Mouse (Mus musculus) embryonic fibroblast, embryonic 13.5 days (primary cell): ENCODE measurements around the gene Cdc26. TPM values are rescaled to one million over a fixed set of nuclear protein-coding genes. Genes with fewer than 3 reads are reported as not detected.

Experiments used
- H3K27ac ChIP-seq: 2 replicates; pipeline ENCODE4 v1.5.1; 2012; ENCODE audit warnings: low read length, control low read depth, inconsistent platforms; ENCODE audit not compliant: insufficient read depth
- H3K4me1 ChIP-seq: 2 replicates; pipeline ENCODE4 v1.6.1; 2011; ENCODE audit warnings: low read length; ENCODE audit not compliant: control insufficient read depth, insufficient read depth
- H3K4me3 ChIP-seq: 2 replicates; pipeline ENCODE4 v1.5.1; 2011; ENCODE audit warnings: mild to moderate bottlenecking, control low read depth, low read length; ENCODE audit not compliant: insufficient read depth
- CTCF ChIP-seq: IDR thresholded peaks from 2 replicates; pipeline ENCODE4 v1.5.1; 2011; ENCODE audit warnings: mild to moderate bottlenecking, control low read depth, low read length, moderate library complexity, borderline replicate concordance; ENCODE audit not compliant: insufficient read depth
- POLR2A ChIP-seq: IDR thresholded peaks from 2 replicates; pipeline ENCODE4 v1.6.1; 2011; ENCODE audit warnings: low read depth, mild to moderate bottlenecking, control low read depth, low read length, moderate library complexity
- polyA plus RNA-seq: library from polyadenylated mRNA; stranded (reverse); fragments of >200 nt; gene quantifications from 2 replicates; pipeline ENCODE4 v1.2.4, GENCODE M21; 2011; ENCODE audit warnings: low read depth; ENCODE audit not compliant: missing spikeins, insufficient read length

Cdc26 gene
- polyA plus RNA-seq: 61.3 and 94.3 TPM in 2 replicates

GRCm38 (mm10) chr4:62408601-62409282 lies at the start of gene Cdc26, which contains the start of gene Prpf4:
Cdc26 (minus strand) TSS chr4:62408642.
Prpf4 (plus strand) TSS chr4:62408797.
- Histone ChIP-seq H3K4me1 (no peaks in the 10 kb centered on the region), H3K27ac (peak within 1 kb of the TSS; percentile 94), H3K4me3 (peak within 1 kb of the TSS; percentile 90)
- peak; percentile 75 for TF ChIP-seq POLR2A
- TF ChIP-seq CTCF: no peak

GRCm38 (mm10) chr4:62454995-62455394 lies 46.6 kb upstream of the Cdc26 start:
- no peak for TF ChIP-seq POLR2A
- TF ChIP-seq CTCF: peak; percentile 4; the same call in 1 of the 2 replicates
- H3K4me3 ChIP-seq: no peak overlapping the region
- no peaks in the 10 kb centered on the region for H3K4me1 ChIP-seq
- no peak overlapping the region for H3K27ac ChIP-seq

DNA sequence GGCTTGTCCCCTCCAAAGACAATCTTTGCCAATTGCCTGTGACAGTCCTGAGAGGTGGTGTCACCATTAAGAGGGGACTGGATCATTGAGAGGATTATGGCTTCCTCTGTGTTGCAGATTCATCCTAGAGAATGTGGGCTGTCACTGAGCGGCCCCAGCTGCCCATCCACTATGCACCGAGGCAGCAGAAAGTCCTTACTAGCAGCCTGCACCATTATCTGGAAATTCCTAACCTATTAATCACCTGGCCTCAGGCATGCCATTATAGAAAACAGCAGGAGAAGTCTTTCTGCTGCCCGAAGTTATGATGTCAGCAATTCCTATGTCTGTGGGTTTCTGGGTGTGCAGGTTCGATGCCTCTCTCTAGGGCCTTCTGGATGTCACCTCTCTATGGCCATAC lies 32.5 kb upstream of the Cdc26 start:
- peaks cover 3% of the 10 kb centered on the region for H3K4me1 ChIP-seq
- TF ChIP-seq CTCF (no peak), POLR2A (no peak)
- no peak overlapping the region for H3K4me3 ChIP-seq
- H3K27ac ChIP-seq: no peak overlapping the region

- H3K4me1 ChIP-seq: peaks cover 3% of the 10 kb centered on the region
- TF ChIP-seq POLR2A: no peak
- TF ChIP-seq CTCF: no peak
These were observed 32.1 kb upstream of the Cdc26 start for GRCm38 (mm10) chr4:62440544-62440943.

DNA sequence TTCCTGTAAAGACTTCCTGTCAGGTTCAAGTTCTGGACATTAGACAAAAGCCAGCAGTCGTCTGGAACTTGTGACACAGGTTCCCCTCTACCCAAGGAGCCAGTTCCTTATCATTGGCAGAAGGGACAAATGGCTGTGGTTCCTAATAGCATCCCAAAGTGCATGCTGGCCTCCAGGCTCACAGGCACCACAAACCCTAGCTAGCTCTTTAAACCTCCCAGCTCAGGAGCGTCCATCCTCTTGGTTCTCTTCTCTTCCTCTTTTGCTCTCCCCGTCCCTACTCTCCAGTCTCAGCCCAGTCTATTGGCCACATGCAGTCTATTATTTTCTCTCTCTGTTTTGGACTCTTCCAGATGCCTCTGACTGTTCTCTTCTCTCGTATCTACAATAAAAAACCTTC lies 31.4 kb upstream of the Cdc26 start:
- H3K4me1 ChIP-seq: peaks cover 3% of the 10 kb centered on the region
- TF ChIP-seq CTCF (no peak), POLR2A (no peak)
- no peak overlapping the region for H3K27ac ChIP-seq
- H3K4me3 ChIP-seq: no peak overlapping the region

More at GRCm38 (mm10) chr4:62440544-62440943, 32.1 kb upstream of the Cdc26 start:
- Histone ChIP-seq H3K4me3 (no peak overlapping the region), H3K27ac (no peak overlapping the region)

- peaks cover 3% of the 10 kb centered on the region for H3K4me1 ChIP-seq
These were observed 29.4 kb upstream of the Cdc26 start for GRCm38 (mm10) chr4:62437871-62438270.

DNA sequence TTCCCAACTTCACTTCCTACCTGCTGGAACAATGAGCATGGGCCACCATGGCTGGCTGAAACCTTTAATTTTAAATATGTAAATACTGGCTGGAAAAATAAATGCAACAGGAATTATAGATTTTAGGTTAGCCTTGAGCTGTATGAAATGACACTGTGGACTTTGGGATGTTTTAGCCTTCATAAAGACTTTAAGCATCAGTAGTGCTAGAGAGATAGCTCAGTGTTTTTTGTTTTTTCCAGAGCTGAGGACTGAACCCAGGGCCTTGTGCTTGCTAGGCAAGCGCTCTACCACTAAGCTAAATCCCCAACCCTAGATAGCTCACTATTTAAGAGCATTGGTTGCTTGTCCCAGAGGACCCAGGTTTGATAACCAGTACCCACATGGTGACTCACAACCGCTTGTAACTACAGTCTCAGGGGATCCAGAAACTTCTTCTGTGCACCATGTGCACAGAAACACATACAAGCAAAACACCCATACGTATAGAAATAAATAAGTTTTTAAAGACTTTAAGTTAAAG lies 28.9 kb upstream of the Cdc26 start:
- Histone ChIP-seq H3K4me1 (peaks cover 3% of the 10 kb centered on the region), H3K27ac (no peak overlapping the region), H3K4me3 (no peak overlapping the region)
- TF ChIP-seq CTCF (no peak), POLR2A (no peak)

More at GRCm38 (mm10) chr4:62437871-62438270, 29.4 kb upstream of the Cdc26 start:
- Histone ChIP-seq H3K27ac (no peak overlapping the region), H3K4me3 (no peak overlapping the region)
- TF ChIP-seq CTCF: no peak
- no peak for TF ChIP-seq POLR2A

DNA sequence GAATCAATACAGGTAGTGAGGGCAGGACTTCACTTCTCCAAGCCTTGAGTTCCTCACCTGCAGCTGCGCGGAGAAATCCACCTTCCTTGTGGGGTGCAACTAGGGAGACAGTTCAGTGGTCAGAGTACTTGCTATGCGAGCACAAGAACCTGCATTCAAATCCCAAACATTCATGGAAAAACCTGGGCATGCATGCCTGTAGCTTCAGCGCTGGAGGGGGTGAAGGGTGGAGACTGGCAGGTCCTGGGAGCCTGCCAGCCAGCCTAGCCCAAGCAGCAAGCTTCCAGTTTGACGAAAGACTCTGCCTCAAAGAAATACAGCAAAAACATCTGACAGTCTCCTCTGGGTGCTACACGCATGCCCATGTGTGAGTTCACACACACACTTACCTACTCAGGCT lies 26.6 kb upstream of the Cdc26 start, which contains the start of gene Rnf183:
Rnf183 (minus strand) TSS at position 172 of the 400 bp plus-strand sequence.
- Histone ChIP-seq H3K4me1 (no peaks in the 10 kb centered on the region; the same call in 1 of the 2 replicates), H3K4me3 (no peak within 1 kb of the TSS), H3K27ac (no peak within 1 kb of the TSS)
- TF ChIP-seq CTCF (no peak), POLR2A (no peak)

- Histone ChIP-seq H3K4me1 (no peaks in the 10 kb centered on the region; the same call in 1 of the 2 replicates), H3K4me3 (no peak overlapping the region), H3K27ac (no peak overlapping the region)
- TF ChIP-seq CTCF: no peak
- TF ChIP-seq POLR2A: no peak
These were observed 25.8 kb upstream of the Cdc26 start for GRCm38 (mm10) chr4:62433939-62434870.

DNA sequence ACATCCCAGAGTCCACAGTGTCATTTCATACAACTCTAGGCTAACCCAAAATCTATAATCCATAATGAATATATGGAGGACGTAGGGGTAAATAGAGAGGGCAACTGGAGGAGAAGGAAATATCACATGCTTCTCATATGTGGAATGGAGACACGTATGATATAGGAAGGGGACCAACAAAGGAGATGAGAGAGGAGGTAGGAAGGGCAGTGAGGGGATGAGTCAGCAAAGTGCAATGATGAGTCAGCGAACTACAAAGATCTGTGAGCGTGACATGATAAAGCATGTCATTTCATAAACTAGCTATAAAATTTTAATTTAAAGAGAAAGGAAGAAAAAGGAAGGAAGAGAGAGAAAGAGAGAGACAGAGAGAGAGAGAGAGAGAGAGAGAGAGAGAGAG lies 23.1 kb upstream of the Cdc26 start:
- TF ChIP-seq CTCF: no peak
- no peak for TF ChIP-seq POLR2A
- H3K4me3 ChIP-seq: no peak overlapping the region
- no peak overlapping the region for H3K27ac ChIP-seq
- no peaks in the 10 kb centered on the region; the same call in 1 of the 2 replicates for H3K4me1 ChIP-seq
